Comparison of ENCODE assay signal across 26 mouse cellular contexts in the genomic region with DNA sequence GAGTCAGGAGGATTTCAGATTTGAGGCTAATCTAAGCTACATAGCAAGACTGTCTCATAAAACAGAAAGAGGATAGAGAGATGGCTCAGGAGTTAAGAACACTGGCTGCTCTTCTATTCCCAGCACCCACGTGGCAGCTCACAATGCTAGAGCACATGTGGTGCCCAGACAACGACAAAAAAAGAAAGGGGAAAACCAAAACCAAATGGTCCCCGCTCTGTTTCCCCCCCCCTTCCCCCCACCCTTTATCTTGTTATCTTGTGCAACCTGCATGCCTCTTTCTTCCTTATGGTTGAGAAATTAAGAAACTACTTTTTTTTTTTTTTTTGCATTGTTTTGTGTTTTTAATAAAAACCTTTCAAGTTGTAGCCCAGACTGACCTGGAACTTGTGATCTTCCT. TPM values are rescaled to one million over a fixed set of nuclear protein-coding genes. Genes with fewer than 3 reads are reported as not detected.
DNase-seq lines count a peak whose midpoint lies in the region; ATAC-seq and TF ChIP-seq lines count a peak whose summit lies in the region.
"Had no signal": no experiment of that assay in that cellular context is flagged by ENCODE, and none has a peak within 500 bp of the region (broad histone marks: within the 10 kb centered on the region; RNA-seq: fewer than 3 reads in every experiment).

No protein-coding gene starts in this region.

- no peaks in the 10 kb centered on the region for H3K79me2 ChIP-seq in CH12.LX (replicated peaks; ENCODE audit: control insufficient read depth, extremely low read depth, insufficient read depth, poor library complexity, severe bottlenecking)

- no peak for TF ChIP-seq POLR2A in CH12.LX (IDR thresholded peaks at IDR 0.05; ENCODE audit: low read depth, low read length)

- H3K4me1 ChIP-seq in CH12.LX (ENCODE audit: control insufficient read depth in 1 of 2, insufficient read depth in 2 of 2) = peaks cover 7 to 53% of the 10 kb centered on the region in 2 experiments; a peak in 3 of 4 replicates
- no peaks in the 10 kb centered on the region for H3K4me1 ChIP-seq in midbrain, embryonic 15.5 days
- no peaks in the 10 kb centered on the region for H3K4me1 ChIP-seq in midbrain, postnatal 0 days (ENCODE audit: insufficient read depth, low read length)
- H3K4me1 ChIP-seq: embryonic facial prominence, embryonic 13.5 days; forebrain, embryonic 12.5 days; hindbrain, embryonic 13.5 days; intestine, embryonic 15.5 days had no signal

- in situ Hi-C loops in CH12.LX (cut with MboI; ENCODE audit: low pct_ligation_motif_present, low pct_unique_long_range_greater_than_20kb, low sequenced_read_pairs) = loop anchor here (10.0 to 25.0 kb wide), 2 partner anchors 206 to 364 kb away; a partner anchor contains a TSS

- peak; percentile 50 for DNase-seq in layer of hippocampus, adult 9-11 months
- no peak for DNase-seq in layer of hippocampus, adult 8-10 months (ENCODE audit: low spot score in 2 of 2)
- DNase-seq in CH12.LX (ENCODE audit: extremely low read depth) = peak; percentile 56
- DNase-seq in thymus, postnatal 36 days = no peak
- no peak for DNase-seq in midbrain, postnatal 0 days (ENCODE audit: low spot score)
- DNase-seq: adrenal gland, postnatal 10 days; cerebellum, adult 11 months; cerebellum, adult 8-10 months; cerebellum, postnatal 25 days; gastrocnemius, postnatal 14 days; heart, postnatal 10 days; heart, postnatal 4 days had no signal

- no peaks in the 10 kb centered on the region for H3K9me3 ChIP-seq in CH12.LX (replicated peaks; ENCODE audit: low read length)
- H3K9me3 ChIP-seq in midbrain, embryonic 15.5 days = no peaks in the 10 kb centered on the region
- no peaks in the 10 kb centered on the region for H3K9me3 ChIP-seq in midbrain, postnatal 0 days (ENCODE audit: low read length)
- H3K9me3 ChIP-seq: embryonic facial prominence, embryonic 13.5 days; forebrain, embryonic 12.5 days; heart, embryonic 10.5 days; hindbrain, embryonic 13.5 days; intestine, embryonic 15.5 days had no signal

- no peak for TF ChIP-seq CTCF in CH12.LX (conservative IDR thresholded peaks at IDR 0.05 in 1 of 2, IDR thresholded peaks at IDR 0.05 in 1 of 2; ENCODE audit: low read depth in 2 of 2, low read length in 2 of 2)
- no peak for TF ChIP-seq CTCF in midbrain, postnatal 0 days (IDR thresholded peaks at IDR 0.05)

- H3K4me3 ChIP-seq in CH12.LX (replicated peaks in 1 of 3; ENCODE audit: low read depth in 2 of 3, low read length in 2 of 3, poor library complexity in 1 of 3) = no peak overlapping the region
- H3K4me3 ChIP-seq in midbrain, embryonic 15.5 days = no peak overlapping the region
- H3K4me3 ChIP-seq in midbrain, postnatal 0 days (ENCODE audit: low read depth, low read length) = no peak overlapping the region
- H3K4me3 ChIP-seq: embryonic facial prominence, embryonic 13.5 days; forebrain, embryonic 12.5 days; heart, embryonic 10.5 days; hindbrain, embryonic 13.5 days; intestine, embryonic 15.5 days had no signal

- peaks cover 30 to 61% of the 10 kb centered on the region in 2 experiments for H3K36me3 ChIP-seq in CH12.LX (replicated peaks in 1 of 2; ENCODE audit: control insufficient read depth in 1 of 2, insufficient read depth in 1 of 2, low read length in 1 of 2)
- H3K36me3 ChIP-seq in midbrain, embryonic 15.5 days (replicated peaks) = peaks cover 35% of the 10 kb centered on the region
- H3K36me3 ChIP-seq in midbrain, postnatal 0 days (ENCODE audit: insufficient read depth, low read length) = peaks cover 47% of the 10 kb centered on the region

- H3K27me3 ChIP-seq in CH12.LX (replicated peaks) = no peaks in the 10 kb centered on the region
- H3K27me3 ChIP-seq in midbrain, embryonic 15.5 days (replicated peaks) = no peaks in the 10 kb centered on the region
- no peaks in the 10 kb centered on the region for H3K27me3 ChIP-seq in midbrain, postnatal 0 days (ENCODE audit: insufficient read depth, low read length)
- H3K27me3 ChIP-seq: embryonic facial prominence, embryonic 13.5 days; forebrain, embryonic 12.5 days; hindbrain, embryonic 13.5 days; intestine, embryonic 15.5 days had no signal

- ATAC-seq in common myeloid progenitor, adult 5-6 weeks (replicated peaks; ENCODE audit: low read depth, poor library complexity, severe bottlenecking) = peak; percentile 71
- ATAC-seq in midbrain, embryonic 15.5 days (replicated peaks) = no peak
- ATAC-seq in midbrain, postnatal 0 days (ENCODE audit: low FRiP score) = no peak
- ATAC-seq: forebrain, embryonic 16.5 days; hindbrain, postnatal 0 days; intestine, embryonic 15.5 days had no signal

- no peak for TF ChIP-seq EP300 in CH12.LX (IDR thresholded peaks at IDR 0.05; ENCODE audit: low read length)

- no peak overlapping the region for H3K9ac ChIP-seq in CH12.LX (ENCODE audit: insufficient read depth, low read depth)
- H3K9ac ChIP-seq in midbrain, embryonic 15.5 days = no peak overlapping the region
- no peak overlapping the region for H3K9ac ChIP-seq in midbrain, postnatal 0 days (replicated peaks; ENCODE audit: low read length, poor library complexity, severe bottlenecking)
- H3K9ac ChIP-seq: embryonic facial prominence, embryonic 13.5 days; forebrain, embryonic 12.5 days; hindbrain, embryonic 13.5 days; intestine, embryonic 15.5 days had no signal

- 87% methylated on average over 3 of the region's 3 CpGs for WGBS in midbrain, embryonic 15.5 days
- 89% methylated on average over 3 of the region's 3 CpGs for WGBS in midbrain, postnatal 0 days

- H3K27ac ChIP-seq in CH12.LX (ENCODE audit: insufficient read depth, low read depth) = no peak overlapping the region
- H3K27ac ChIP-seq in midbrain, embryonic 15.5 days = no peak overlapping the region
- no peak overlapping the region for H3K27ac ChIP-seq in midbrain, postnatal 0 days (ENCODE audit: low read depth, low read length)
- H3K27ac ChIP-seq: embryonic facial prominence, embryonic 13.5 days; forebrain, embryonic 12.5 days; heart, embryonic 10.5 days; hindbrain, embryonic 13.5 days; hindbrain, postnatal 0 days; intestine, embryonic 15.5 days had no signal

- dilution Hi-C loops in CH12.LX (cut with MboI; ENCODE audit: extremely low pct_ligation_motif_present, extremely low pct_unique_long_range_greater_than_20kb, low sequenced_read_pairs) = no loop called here

- H3K4me2 ChIP-seq in CH12.LX (ENCODE audit: insufficient read depth, low read depth, poor library complexity, severe bottlenecking) = no peak overlapping the region
- H3K4me2 ChIP-seq in midbrain, embryonic 15.5 days = no peak overlapping the region
- no peak overlapping the region for H3K4me2 ChIP-seq in midbrain, postnatal 0 days (ENCODE audit: low read depth, low read length, poor library complexity, severe bottlenecking)
- H3K4me2 ChIP-seq: embryonic facial prominence, embryonic 13.5 days; forebrain, embryonic 12.5 days; hindbrain, embryonic 13.5 days; intestine, embryonic 15.5 days had no signal

- no peak for TF ChIP-seq RAD21 in CH12.LX (IDR thresholded peaks at IDR 0.05; ENCODE audit: low read depth, low read length)

TF ChIP-seq in CH12.LX, 34 proteins besides CTCF, POLR2A, EP300 and RAD21 (continues in another document):
- no peak for TF ChIP-seq IRF4 (IDR thresholded peaks at IDR 0.05; ENCODE audit: low read depth, low read length)
- no peak for TF ChIP-seq RCOR1 (conservative IDR thresholded peaks at IDR 0.05; ENCODE audit: low read depth, low read length)
- TF ChIP-seq MAX (IDR thresholded peaks at IDR 0.05; ENCODE audit: low read length) = peak; percentile 96
- TF ChIP-seq KAT2A (IDR thresholded peaks at IDR 0.05; ENCODE audit: insufficient replicate concordance, low read length) = no peak
- TF ChIP-seq USF1 (IDR thresholded peaks at IDR 0.05; ENCODE audit: low read depth, low read length) = no peak
- TF ChIP-seq NRF1 (IDR thresholded peaks at IDR 0.05; ENCODE audit: low read depth, low read length) = no peak
- TF ChIP-seq MAZ (IDR thresholded peaks at IDR 0.05; ENCODE audit: low read depth, low read length) = peak; percentile 83

RNA-seq across cellular contexts. Expression of a gene that starts 19.2 kb away (rescaled TPM):
- total RNA-seq in layer of hippocampus, adult 8-10 months (2022) = not detected
- total RNA-seq in CH12.LX (2012; rRNA removed) (0.08 and 0.21 TPM in 2 replicates), CH12.LX (2014; rRNA removed) (not detected in 2 replicates)
- 0.17 TPM in 1 of 2 replicates, not detected in the other for polyA plus RNA-seq in CH12.LX (2012; ENCODE audit: insufficient read length, low read depth)
- total RNA-seq in common myeloid progenitor, adult 5-6 weeks (2017) = 0.92 TPM in 1 of 2 replicates, not detected in the other
- 0.20 and 0.50 TPM in 2 replicates for polyA plus RNA-seq in midbrain, embryonic 15.5 days (2015; fragmentation: Nextera tagmentation; extraction: Ambion mirVana)
- total RNA-seq in midbrain, postnatal 0 days (2014; rRNA removed) = not detected in 2 replicates
- polyA plus RNA-seq in midbrain, postnatal 0 days (2015; fragmentation: Nextera tagmentation; extraction: Ambion mirVana) = 0.14 TPM in 1 of 2 replicates, not detected in the other
- total RNA-seq: adrenal gland, postnatal 10 days; gastrocnemius, adult 18-20 months; gastrocnemius, postnatal 14 days; hindbrain, postnatal 0 days had no signal
- polyA plus RNA-seq: frontal cortex, adult 2 months; hindbrain, postnatal 0 days had no signal

RNA-seq across cellular contexts. Expression of a gene that starts 27.6 kb away (rescaled TPM):
- under 1 TPM in 1 of 4 experiments, not detected in 3; 0.27 TPM for total RNA-seq in layer of hippocampus, adult 8-10 months (2022)
- not detected in 2 replicates for total RNA-seq in CH12.LX (2012; rRNA removed)
- total RNA-seq in CH12.LX (2014; rRNA removed) = not detected in 2 replicates
- not detected in 2 replicates for polyA plus RNA-seq in CH12.LX (2012; ENCODE audit: insufficient read length, low read depth)
- not detected in 2 replicates for total RNA-seq in common myeloid progenitor, adult 5-6 weeks (2017)
- not detected in 2 replicates for polyA plus RNA-seq in midbrain, embryonic 15.5 days (2015; fragmentation: Nextera tagmentation; extraction: Ambion mirVana)
- not detected in 2 replicates for total RNA-seq in midbrain, postnatal 0 days (2014; rRNA removed)
- 0.19 and 0.25 TPM in 2 replicates for polyA plus RNA-seq in midbrain, postnatal 0 days (2015; fragmentation: Nextera tagmentation; extraction: Ambion mirVana)
- total RNA-seq: adrenal gland, postnatal 10 days; adrenal gland, postnatal 4 days; gastrocnemius, adult 18-20 months; gastrocnemius, postnatal 14 days; heart, postnatal 10 days; hindbrain, postnatal 0 days had no signal
- polyA plus RNA-seq: C2C12; embryonic facial prominence, embryonic 13.5 days; forebrain, embryonic 12.5 days; forebrain, embryonic 16.5 days; frontal cortex, adult 2 months; heart, embryonic 10.5 days; heart, embryonic 14.5 days; hindbrain, embryonic 13.5 days had no signal

RNA-seq across cellular contexts. Expression of a gene that starts 37.8 kb away (rescaled TPM):
- 10 to 100 TPM; 33.8 to 40.1 (median 35.6) TPM for total RNA-seq in layer of hippocampus, adult 8-10 months (2022)
- total RNA-seq in CH12.LX (2012; rRNA removed) = 16.4 and 17.0 TPM in 2 replicates
- 20.3 and 21.1 TPM in 2 replicates for total RNA-seq in CH12.LX (2014; rRNA removed)
- 25.7 and 28.1 TPM in 2 replicates for polyA plus RNA-seq in CH12.LX (2012; ENCODE audit: insufficient read length, low read depth)
- 76.7 and 81.5 TPM in 2 replicates for total RNA-seq in common myeloid progenitor, adult 5-6 weeks (2017)
- polyA plus RNA-seq in midbrain, embryonic 15.5 days (2015; fragmentation: Nextera tagmentation; extraction: Ambion mirVana) = 49.8 and 55.1 TPM in 2 replicates
- total RNA-seq in midbrain, postnatal 0 days (2014; rRNA removed) = 47.5 and 52.7 TPM in 2 replicates
- polyA plus RNA-seq in midbrain, postnatal 0 days (2015; fragmentation: Nextera tagmentation; extraction: Ambion mirVana) = 49.2 and 49.3 TPM in 2 replicates

RNA-seq across cellular contexts. Expression of a gene that starts 49.0 kb away (rescaled TPM):
- 10 to 100 TPM; 12.5 to 17.4 (median 16.3) TPM for total RNA-seq in layer of hippocampus, adult 8-10 months (2022)
- not detected in 2 replicates for total RNA-seq in CH12.LX (2012; rRNA removed)
- total RNA-seq in CH12.LX (2014; rRNA removed) = not detected in 2 replicates
- polyA plus RNA-seq in CH12.LX (2012; ENCODE audit: insufficient read length, low read depth) = not detected in 2 replicates
- 39.3 and 43.9 TPM in 2 replicates for total RNA-seq in common myeloid progenitor, adult 5-6 weeks (2017)
- 34.8 and 35.4 TPM in 2 replicates for polyA plus RNA-seq in midbrain, embryonic 15.5 days (2015; fragmentation: Nextera tagmentation; extraction: Ambion mirVana)
- 12.5 and 18.1 TPM in 2 replicates for total RNA-seq in midbrain, postnatal 0 days (2014; rRNA removed)
- polyA plus RNA-seq in midbrain, postnatal 0 days (2015; fragmentation: Nextera tagmentation; extraction: Ambion mirVana) = 54.5 and 56.7 TPM in 2 replicates

Comparison
In these comparisons a context has a peak if more than half of its experiments do, and no peak if none do; other contexts are left out.
1. DNase-seq: peak in layer of hippocampus, adult 9-11 months (single experiment) and CH12.LX (single experiment); none in layer of hippocampus, adult 8-10 months (0 of 2), thymus, postnatal 36 days (0 of 2) and midbrain, postnatal 0 days (single experiment).